Mouse (Mus musculus) liver, embryonic 15.5 days (tissue): ENCODE measurements around the gene Sh3pxd2a. TPM values are rescaled to one million over a fixed set of nuclear protein-coding genes. Genes with fewer than 3 reads are reported as not detected.

Source experiments
- ATAC-seq: fragments of 200-750 bp; cut with Nextera tagmentation; 2 replicates; pipeline ENCODE4 v1.8.0; 2017; ENCODE audit warnings: moderate number of reproducible peaks, mild to moderate bottlenecking, moderate library complexity; ENCODE audit not compliant: insufficient read depth
- H3K27ac ChIP-seq: fragments of 300-500 bp; sonication (generic); replicated peaks from 2 replicates; pipeline ENCODE4 v1.5.1; 2015; ENCODE audit warnings: mild to moderate bottlenecking, inconsistent platforms
- H3K27me3 ChIP-seq: fragments of 300-500 bp; sonication (generic); 2 replicates; pipeline ENCODE4 v1.6.1; 2015; ENCODE audit warnings: mild to moderate bottlenecking, inconsistent platforms
- H3K36me3 ChIP-seq: fragments of 300-500 bp; sonication (generic); replicated peaks from 2 replicates; pipeline ENCODE4 v1.6.1; 2015; ENCODE audit warnings: moderate library complexity, mild to moderate bottlenecking, inconsistent platforms
- H3K4me1 ChIP-seq: fragments of 300-500 bp; sonication (generic); replicated peaks from 2 replicates; pipeline ENCODE4 v1.6.1; 2015; ENCODE audit warnings: inconsistent platforms
- H3K4me2 ChIP-seq: fragments of 300-500 bp; sonication (generic); 2 replicates; pipeline ENCODE4 v1.6.1; 2015; ENCODE audit warnings: moderate library complexity, mild to moderate bottlenecking, inconsistent platforms
- H3K4me3 ChIP-seq: fragments of 300-500 bp; sonication (generic); replicated peaks from 2 replicates; pipeline ENCODE4 v1.5.1; 2015; ENCODE audit warnings: mild to moderate bottlenecking, inconsistent platforms
- H3K9ac ChIP-seq: fragments of 300-500 bp; sonication (generic); 2 replicates; pipeline ENCODE4 v1.6.1; 2015; ENCODE audit warnings: moderate library complexity, mild to moderate bottlenecking, inconsistent platforms
- H3K9me3 ChIP-seq: fragments of 300-500 bp; sonication (generic); replicated peaks from 2 replicates; pipeline ENCODE4 v1.6.1; 2016; ENCODE audit warnings: inconsistent platforms
- WGBS: fragments of 180-500 bp; shearing (Covaris S2); methylation state at CpG from one replicate; pipeline ENCODE4 v1.1.7; 2015; ENCODE audit warnings: mixed read lengths; ENCODE audit not compliant: insufficient replicate concordance; 5-methylcytosine and 5-hydroxymethylcytosine counted together
- polyA plus RNA-seq: library from polyadenylated mRNA; unstranded; fragments of >200 nt; fragmentation: Nextera tagmentation; extraction: Ambion mirVana; gene quantifications from 2 replicates; pipeline ENCODE4 v1.2.1, GENCODE M21; 2015

Sh3pxd2a gene
- polyA plus RNA-seq, result 0.50 and 0.63 TPM in 2 replicates

- WGBS, result 2% methylated on average over 48 of the region's 70 CpGs
- ATAC-seq, result peak; percentile 82
- Histone ChIP-seq H3K4me1 (peaks cover 66% of the 10 kb centered on the region), H3K9me3 (0 out of 2 replicates have a peak, but pooled peaks cover 4% of the 10 kb centered on the region), H3K4me2 (peak within 1 kb of the TSS; percentile 96), H3K4me3 (peak within 1 kb of the TSS; percentile 71), H3K9ac (peak within 1 kb of the TSS; percentile 74), H3K27me3 (peaks cover 70% of the 10 kb centered on the region), H3K36me3 (no peaks in the 10 kb centered on the region; the same call in 1 of the 2 replicates), H3K27ac (peak within 1 kb of the TSS; percentile 86)
Measured at GRCm38 (mm10) chr19:47464304-47465241, at the start of gene Sh3pxd2a. TSS of gene Sh3pxd2a (minus strand) at chr19:47464401.

DNA sequence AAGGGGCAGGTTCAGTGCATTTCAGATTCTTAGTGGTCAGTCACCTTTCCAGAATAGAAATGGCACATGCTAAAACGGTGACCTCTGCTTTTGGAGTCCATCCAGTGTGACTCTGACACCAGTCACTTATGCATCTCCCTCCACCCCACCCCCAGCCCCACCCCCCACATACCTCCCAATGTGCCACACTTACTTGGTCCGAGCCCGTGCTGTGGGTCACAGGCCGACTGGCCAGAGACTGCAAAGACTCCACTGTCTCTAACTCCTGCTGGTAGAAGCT, 49.4 kb upstream of the Sh3pxd2a start:
- no peak overlapping the region for H3K9ac ChIP-seq
- peaks cover 70% of the 10 kb centered on the region for H3K4me1 ChIP-seq
- H3K36me3 ChIP-seq, result no peaks in the 10 kb centered on the region; the same call in 1 of the 2 replicates
- no peaks in the 10 kb centered on the region for H3K27me3 ChIP-seq
- WGBS, result 69% methylated on average over 4 of the region's 4 CpGs
- H3K27ac ChIP-seq, result no peak overlapping the region
- no peaks in the 10 kb centered on the region for H3K9me3 ChIP-seq
- no peak overlapping the region for H3K4me3 ChIP-seq
- no peak overlapping the region for H3K4me2 ChIP-seq
- ATAC-seq, result no peak

DNA sequence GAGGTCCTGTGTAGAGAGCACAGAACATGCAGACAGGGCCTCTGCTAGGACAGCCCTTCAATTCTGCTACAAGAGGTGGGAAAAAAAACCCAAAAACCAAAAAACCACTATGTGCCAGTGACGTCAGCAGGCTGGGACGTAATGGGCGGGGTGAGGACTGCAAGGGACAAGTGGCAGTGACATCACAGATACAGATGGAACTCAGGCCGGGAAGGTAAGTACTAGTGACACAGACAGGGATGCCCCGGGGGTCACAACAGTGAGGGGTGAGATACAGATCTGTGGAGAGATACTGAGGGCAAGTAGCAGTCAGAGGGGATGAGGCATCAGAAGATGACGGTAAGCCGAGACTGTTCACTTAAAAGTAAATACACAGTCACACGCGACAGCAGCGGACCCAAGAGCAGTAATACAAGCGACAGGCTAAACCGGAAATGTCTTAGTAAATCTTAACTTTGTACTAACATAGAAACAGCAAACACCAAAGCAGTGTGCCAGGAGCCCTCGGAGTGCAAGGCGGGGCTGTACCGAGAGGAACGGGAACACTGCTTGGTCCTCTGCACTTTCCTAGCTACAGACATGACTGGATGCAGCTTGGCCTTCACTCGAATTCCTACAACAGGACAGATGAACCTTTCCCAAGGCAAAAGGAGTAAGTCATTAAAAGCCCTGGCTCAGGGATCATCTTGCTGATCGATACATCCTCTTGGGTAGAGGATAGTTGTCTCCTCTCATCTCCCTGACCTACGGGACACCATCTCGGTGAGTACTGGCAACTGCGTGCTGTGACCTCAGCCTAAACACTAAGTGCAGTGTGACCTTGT, 48.8 kb upstream of the Sh3pxd2a start:
- 69% methylated on average over 21 of the region's 21 CpGs for WGBS
- H3K9ac ChIP-seq, result no peak overlapping the region

DNA sequence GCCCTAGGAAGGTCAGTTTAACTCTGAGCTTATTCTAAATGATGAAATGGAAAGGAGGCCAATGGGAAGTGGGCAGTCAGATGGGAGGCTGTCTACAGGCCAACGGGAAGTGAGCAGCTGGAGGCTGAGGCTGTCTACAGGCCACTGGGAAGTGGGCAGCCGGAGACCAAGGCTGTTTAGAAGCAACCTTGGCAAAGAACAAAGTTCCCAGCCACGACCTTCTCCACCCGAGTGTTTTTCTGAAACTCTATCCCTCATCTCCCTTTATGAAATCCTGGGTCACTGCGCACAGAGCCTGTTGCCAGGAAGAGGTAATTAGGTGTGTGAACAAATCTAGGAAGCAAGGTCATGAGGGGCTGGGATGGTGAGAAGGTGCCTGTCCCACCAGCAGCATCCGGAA, 47.8 kb upstream of the Sh3pxd2a start:
- no peak for ATAC-seq
- Histone ChIP-seq H3K4me2 (no peak overlapping the region), H3K36me3 (no peaks in the 10 kb centered on the region; the same call in 1 of the 2 replicates), H3K9me3 (no peaks in the 10 kb centered on the region), H3K27ac (0 out of 2 replicates have a peak overlapping the region, but pooled peaks have one; percentile 25), H3K27me3 (no peaks in the 10 kb centered on the region), H3K4me1 (peaks cover 69% of the 10 kb centered on the region), H3K9ac (no peak overlapping the region), H3K4me3 (no peak overlapping the region)
- WGBS, result 58% methylated on average over 6 of the region's 6 CpGs

More for the DNA sequence above, 48.8 kb upstream of the Sh3pxd2a start:
- ATAC-seq, result no peak
- Histone ChIP-seq H3K27ac (no peak overlapping the region), H3K4me1 (peaks cover 70% of the 10 kb centered on the region), H3K27me3 (no peaks in the 10 kb centered on the region), H3K36me3 (no peaks in the 10 kb centered on the region; the same call in 1 of the 2 replicates), H3K4me3 (no peak overlapping the region), H3K9me3 (no peaks in the 10 kb centered on the region), H3K4me2 (no peak overlapping the region)

DNA sequence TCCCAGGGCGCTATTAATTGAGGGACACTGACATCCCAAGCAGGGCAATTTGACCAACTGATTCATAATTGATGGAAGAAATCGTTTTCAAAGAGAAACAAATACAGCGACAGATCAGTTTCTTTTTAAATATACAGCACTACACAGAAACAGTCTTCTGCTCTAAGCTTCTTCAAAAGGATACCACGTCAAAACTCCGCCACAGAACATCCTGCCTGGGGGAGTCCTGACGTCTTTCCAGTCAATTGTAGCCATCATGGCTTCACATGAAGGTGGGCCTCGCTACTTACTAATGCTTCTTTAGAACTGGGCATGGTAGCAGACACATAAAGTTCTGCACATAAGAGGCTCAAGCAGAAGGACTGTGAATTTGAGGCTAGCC, 47.1 kb upstream of the Sh3pxd2a start:
- peak overlapping the region; percentile 67 for H3K4me2 ChIP-seq
- ATAC-seq, result no peak

DNA sequence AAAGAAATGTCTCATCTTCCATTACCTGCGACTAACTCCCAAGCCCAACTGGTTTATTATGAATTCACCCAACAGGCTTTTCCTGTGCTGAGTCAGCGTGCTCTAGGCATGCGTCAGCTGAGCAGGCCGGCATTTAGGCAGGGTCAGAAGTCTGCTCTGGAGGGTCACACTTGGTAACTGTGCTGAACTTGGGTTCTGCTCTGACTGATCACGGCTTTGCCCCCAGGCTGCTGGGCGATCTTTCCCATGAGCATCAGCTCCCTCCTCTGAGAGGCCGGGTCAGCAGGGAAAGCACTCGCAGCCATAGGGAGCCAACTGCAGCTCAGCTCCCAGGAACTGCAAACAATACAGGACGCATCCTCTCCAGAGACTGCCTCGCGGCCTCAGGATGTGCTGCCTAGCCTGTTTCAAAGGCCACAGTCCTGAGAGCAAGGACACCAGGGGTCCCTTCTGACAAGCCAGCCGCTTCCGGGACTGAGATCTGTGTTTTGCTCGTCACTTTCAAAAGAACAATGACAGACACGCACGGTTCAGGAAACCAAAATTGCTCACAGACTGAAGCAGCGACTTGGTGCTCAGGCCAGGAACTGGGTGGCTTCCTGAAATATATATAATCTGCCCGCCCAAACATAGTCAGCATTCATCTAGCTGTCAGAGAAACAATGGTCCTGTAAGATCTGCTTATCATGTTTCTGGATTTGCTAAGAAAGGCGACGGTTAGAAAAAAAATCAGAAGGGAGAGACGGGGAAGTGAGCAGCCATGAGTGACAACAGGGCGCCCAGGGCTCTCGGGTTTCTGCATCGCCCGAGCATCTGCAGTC, 46.5 kb upstream of the Sh3pxd2a start:
- Histone ChIP-seq H3K36me3 (no peaks in the 10 kb centered on the region; the same call in 1 of the 2 replicates), H3K9me3 (no peaks in the 10 kb centered on the region), H3K4me2 (peak overlapping the region; percentile 67), H3K9ac (peak overlapping the region; percentile 30; the same call in 1 of the 2 replicates), H3K27me3 (no peaks in the 10 kb centered on the region), H3K4me1 (peaks cover 68% of the 10 kb centered on the region), H3K27ac (peak overlapping the region; percentile 78), H3K4me3 (peak overlapping the region; percentile 37)
- peak; percentile 41; the same call in 1 of the 2 replicates for ATAC-seq
- WGBS, result 11% methylated on average over 25 of the region's 25 CpGs

More for the DNA sequence above, 47.1 kb upstream of the Sh3pxd2a start:
- H3K27me3 ChIP-seq, result no peaks in the 10 kb centered on the region
- H3K27ac ChIP-seq, result peak overlapping the region; percentile 78
- peaks cover 68% of the 10 kb centered on the region for H3K4me1 ChIP-seq
- 0 out of 2 replicates have a peak overlapping the region, but pooled peaks have one; percentile 30 for H3K9ac ChIP-seq
- H3K36me3 ChIP-seq, result no peaks in the 10 kb centered on the region; the same call in 1 of the 2 replicates
- 29% methylated on average over 7 of the region's 7 CpGs for WGBS
- H3K9me3 ChIP-seq, result no peaks in the 10 kb centered on the region
- H3K4me3 ChIP-seq, result no peak overlapping the region

DNA sequence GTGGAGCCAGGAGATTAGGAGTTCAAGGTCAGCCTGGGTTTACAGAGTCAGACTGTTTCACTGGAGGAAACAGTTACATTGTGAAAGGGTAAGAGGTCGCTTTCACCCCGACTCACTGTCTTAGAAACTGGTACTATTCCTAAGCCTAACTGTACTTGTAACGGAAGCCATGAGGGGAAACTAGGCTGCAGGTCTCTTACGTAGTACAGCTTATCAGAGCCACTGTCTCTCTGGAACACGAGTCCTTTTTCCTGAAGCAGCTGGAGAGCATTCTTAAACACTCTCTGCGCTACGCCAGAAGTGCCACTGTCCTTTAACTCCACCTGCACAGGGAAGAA, 45.9 kb upstream of the Sh3pxd2a start:
- Histone ChIP-seq H3K9me3 (no peaks in the 10 kb centered on the region), H3K4me1 (peaks cover 64% of the 10 kb centered on the region), H3K27ac (peak overlapping the region; percentile 78), H3K9ac (no peak overlapping the region), H3K27me3 (no peaks in the 10 kb centered on the region), H3K4me3 (peak overlapping the region; percentile 37; the same call in 1 of the 2 replicates), H3K4me2 (peak overlapping the region; percentile 67), H3K36me3 (no peaks in the 10 kb centered on the region)
- WGBS, result 23% methylated on average over 7 of the region's 7 CpGs
- peak; percentile 22; the same call in 1 of the 2 replicates for ATAC-seq

DNA sequence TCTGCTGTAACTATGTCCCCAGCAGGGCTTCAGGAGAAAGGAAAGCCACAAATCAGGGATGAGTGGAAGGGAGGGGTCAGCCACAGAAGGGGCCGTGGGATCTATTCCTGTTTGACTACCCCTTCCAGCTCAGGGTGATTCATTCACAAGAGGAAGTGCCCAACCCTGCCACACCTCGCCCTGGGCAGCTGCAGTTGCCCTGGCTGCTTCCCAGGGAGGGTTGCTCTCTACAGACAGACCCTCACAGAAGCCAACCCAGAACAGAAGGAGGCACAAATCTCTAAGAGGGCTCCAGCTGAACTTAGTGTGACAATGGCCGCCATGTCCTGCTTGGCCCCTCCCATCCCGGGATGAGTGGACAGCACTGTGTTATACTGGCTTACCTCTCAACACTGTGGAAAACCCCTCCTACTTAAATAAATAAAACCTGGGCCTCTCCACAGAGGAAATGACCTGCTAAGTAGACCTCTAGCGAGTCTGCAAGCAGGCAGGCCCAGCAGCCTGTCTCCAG, 44.6 kb upstream of the Sh3pxd2a start:
- Histone ChIP-seq H3K4me1 (peaks cover 62% of the 10 kb centered on the region), H3K27me3 (no peaks in the 10 kb centered on the region), H3K36me3 (no peaks in the 10 kb centered on the region), H3K27ac (peak overlapping the region; percentile 54), H3K4me3 (no peak overlapping the region), H3K4me2 (peak overlapping the region; percentile 54), H3K9me3 (no peaks in the 10 kb centered on the region), H3K9ac (no peak overlapping the region)
- no peak for ATAC-seq
- 22% methylated on average over 5 of the region's 5 CpGs for whole genome bisulfite sequencing

DNA sequence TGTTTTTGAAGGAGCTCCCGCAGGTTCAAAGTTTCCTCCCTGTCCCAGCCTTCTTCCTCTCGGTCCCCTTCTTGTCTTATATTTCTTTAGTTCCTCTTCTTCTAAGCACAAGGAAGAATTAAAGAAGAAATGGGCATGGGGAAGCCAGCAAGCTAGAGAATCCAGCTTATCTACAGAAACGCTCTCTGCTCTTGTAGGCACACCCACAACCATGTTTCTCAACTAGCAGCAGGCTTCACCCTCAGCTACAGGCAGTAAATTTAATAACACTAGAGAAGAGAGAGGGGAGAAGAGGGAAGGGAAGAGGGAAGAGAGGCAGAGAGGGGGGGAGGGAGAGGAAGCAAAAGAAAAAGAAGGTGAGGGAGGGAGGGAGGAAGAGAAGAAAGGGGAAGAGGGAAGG, 44.0 kb upstream of the Sh3pxd2a start:
- peak overlapping the region; percentile 30 for H3K4me3 ChIP-seq
- peak overlapping the region; percentile 54 for H3K4me2 ChIP-seq
- H3K9ac ChIP-seq, result 0 out of 2 replicates have a peak overlapping the region, but pooled peaks have one; percentile 27
- H3K9me3 ChIP-seq, result no peaks in the 10 kb centered on the region
- no peaks in the 10 kb centered on the region for H3K36me3 ChIP-seq
- no peaks in the 10 kb centered on the region for H3K27me3 ChIP-seq
- H3K27ac ChIP-seq, result peak overlapping the region; percentile 54
- WGBS, result 17% methylated on average over 3 of the region's 3 CpGs
- ATAC-seq, result no peak
- H3K4me1 ChIP-seq, result peaks cover 60% of the 10 kb centered on the region
